Mouse (Mus musculus) kidney, adult 2 months (tissue): ENCODE measurements around the gene Pfpl. TPM values are rescaled to one million over a fixed set of nuclear protein-coding genes. Genes with fewer than 3 reads are reported as not detected.

Experiments
- DNase-seq: peaks from one replicate; pipeline ENCODE4 v3.0.0; 2021
- H3K27ac ChIP-seq: fragments of 200-500 bp; 2 replicates; pipeline ENCODE4 v1.5.1; 2012; ENCODE audit warnings: low read depth, low read length, control low read depth, inconsistent platforms; ENCODE audit not compliant: insufficient read depth
- H3K27me3 ChIP-seq: fragments of 200-500 bp; replicated peaks from 2 replicates; pipeline ENCODE4 v1.6.1; 2012; ENCODE audit warnings: mild to moderate bottlenecking, moderate library complexity, low read length, inconsistent platforms; ENCODE audit not compliant: control insufficient read depth, insufficient read depth
- H3K36me3 ChIP-seq: fragments of 200-500 bp; 2 replicates; pipeline ENCODE4 v1.6.1; 2012; ENCODE audit warnings: mild to moderate bottlenecking, moderate library complexity, low read length, inconsistent platforms; ENCODE audit not compliant: control insufficient read depth, insufficient read depth
- H3K4me1 ChIP-seq: fragments of 200-500 bp; 2 replicates; pipeline ENCODE4 v1.6.1; 2011; ENCODE audit warnings: low read length; ENCODE audit not compliant: control insufficient read depth, insufficient read depth
- H3K4me3 ChIP-seq: fragments of 200-500 bp; 2 replicates; pipeline ENCODE4 v1.5.1; 2011; ENCODE audit warnings: mild to moderate bottlenecking, low read depth, low read length, control low read depth; ENCODE audit not compliant: insufficient read depth
- CTCF ChIP-seq: fragments of 200-500 bp; conservative IDR thresholded peaks from 2 replicates; pipeline ENCODE4 v1.5.1; 2011; ENCODE audit warnings: low read depth, mild to moderate bottlenecking, control low read depth, low read length, moderate library complexity, mixed read lengths; ENCODE audit not compliant: insufficient read depth, insufficient read length
- POLR2A ChIP-seq: fragments of 200-500 bp; IDR thresholded peaks from one replicate; pipeline ENCODE4 v1.6.1; 2011; ENCODE audit warnings: low read depth, low read length, control low read depth
- WGBS: fragments of 180-500 bp; shearing (Covaris S2); methylation state at CpG from one replicate; pipeline ENCODE4 v1.1.7; 2018; 5-methylcytosine and 5-hydroxymethylcytosine counted together
- polyA plus RNA-seq: library from polyadenylated mRNA; depleted of rRNA; stranded (reverse); fragments of >200 nt; gene quantifications from 2 replicates; pipeline ENCODE4 v1.2.3, GENCODE M21; 2012

Gene Pfpl
- polyA plus RNA-seq, 1 experiment, result not detected

DNA sequence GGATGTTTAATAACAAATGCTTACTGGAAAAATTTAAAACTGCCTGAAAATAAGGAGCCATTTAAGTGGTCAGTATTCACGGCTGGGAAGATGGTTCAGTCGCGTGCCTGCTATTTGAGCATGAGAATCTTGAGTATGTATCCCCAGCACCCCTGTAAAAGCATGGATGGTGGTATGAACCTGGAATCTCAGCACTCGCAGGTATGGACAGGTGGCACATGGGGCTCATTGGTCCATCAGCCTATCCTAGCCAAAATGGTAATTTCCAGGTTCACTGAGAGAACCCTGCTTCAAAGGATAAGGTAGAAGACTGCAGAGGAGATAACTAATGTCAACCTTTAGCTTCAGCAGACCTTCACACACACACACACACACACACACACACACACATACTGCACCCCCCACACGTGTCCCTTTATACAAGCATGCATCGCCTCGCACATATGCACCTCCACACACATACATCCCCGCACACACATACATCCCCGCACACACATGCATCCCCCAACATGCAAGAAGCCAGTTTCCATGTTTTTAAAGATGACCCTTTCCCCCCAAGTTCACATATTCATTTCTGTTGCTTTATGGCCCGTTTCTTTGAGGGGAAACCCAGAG lies 37.9 kb downstream of the Pfpl start:
- Histone ChIP-seq H3K4me1 (no peaks in the 10 kb centered on the region), H3K36me3 (no peaks in the 10 kb centered on the region), H3K27me3 (no peaks in the 10 kb centered on the region), H3K27ac (no peak overlapping the region), H3K4me3 (no peak overlapping the region)
- 92% methylated on average over 10 of the region's 10 CpGs for WGBS
- no peak for DNase-seq
- TF ChIP-seq POLR2A (no peak), CTCF (no peak)

DNA sequence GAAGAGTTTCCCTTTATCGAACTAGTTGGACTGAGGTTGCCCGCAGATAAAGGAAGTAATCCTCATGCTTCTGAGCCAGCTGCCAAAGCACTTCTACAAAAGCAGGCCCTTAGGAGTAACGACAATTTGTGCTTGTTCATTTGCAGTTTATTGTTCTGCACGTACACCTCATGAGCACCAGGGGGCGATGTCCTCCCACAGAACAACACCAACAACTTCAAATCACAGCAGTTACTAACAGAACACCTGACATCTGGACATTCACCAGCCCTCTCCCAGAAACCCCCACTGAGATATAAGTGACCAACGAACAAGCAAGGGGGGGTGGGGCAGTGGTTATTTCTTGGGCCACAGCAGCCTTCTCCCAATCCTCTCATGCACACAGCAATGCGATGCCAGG lies 38.5 kb downstream of the Pfpl start:
- TF ChIP-seq POLR2A, result no peak
- peak; percentile 98 for TF ChIP-seq CTCF
- 23% methylated on average over 7 of the region's 7 CpGs for WGBS
- DNase-seq, result peak; percentile 85
- H3K4me3 ChIP-seq, result no peak overlapping the region
- H3K36me3 ChIP-seq, result no peaks in the 10 kb centered on the region
- no peaks in the 10 kb centered on the region for H3K4me1 ChIP-seq
- H3K27ac ChIP-seq, result no peak overlapping the region
- no peaks in the 10 kb centered on the region for H3K27me3 ChIP-seq

DNA sequence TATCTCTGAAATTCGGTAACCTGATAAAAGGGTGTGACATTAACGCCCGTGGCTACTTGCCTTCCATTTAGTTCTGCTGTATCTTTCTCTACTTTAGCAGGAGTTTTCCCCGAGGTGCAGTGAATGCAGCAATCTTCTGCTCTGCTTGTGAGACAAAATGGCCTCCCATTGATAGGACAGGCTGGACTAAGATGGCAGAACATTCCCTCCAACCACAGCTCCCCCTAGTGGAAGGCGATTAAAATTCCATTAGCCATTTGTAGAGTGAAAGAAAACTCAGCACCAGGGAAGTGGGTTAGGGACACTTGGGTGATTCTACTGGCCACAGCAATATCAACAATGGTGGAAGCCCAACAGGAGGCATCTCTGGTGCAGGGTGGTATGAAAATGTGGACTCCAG lies 39.7 kb downstream of the Pfpl start:
- WGBS, result 89% methylated on average over 5 of the region's 5 CpGs

DNA sequence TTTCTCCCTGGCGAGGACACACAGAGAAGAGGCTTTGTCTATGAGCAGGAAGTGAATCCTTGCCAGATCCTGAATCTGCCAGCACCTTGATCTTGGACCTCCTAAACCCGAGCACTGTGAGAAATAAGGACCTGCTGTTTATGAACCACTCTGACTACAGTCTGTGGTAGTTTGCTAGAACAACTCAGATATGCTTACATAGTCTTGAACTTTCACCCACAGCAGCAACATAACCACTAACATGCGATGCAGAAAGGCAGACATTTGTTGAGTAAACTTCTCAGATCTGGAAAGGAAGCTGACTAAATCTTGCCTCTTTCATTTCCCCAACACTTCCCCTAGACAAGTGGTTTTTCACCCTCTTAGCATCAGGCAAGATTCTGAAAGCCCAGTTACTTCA lies 44.2 kb downstream of the Pfpl start:
- Histone ChIP-seq H3K36me3 (no peaks in the 10 kb centered on the region), H3K27me3 (no peaks in the 10 kb centered on the region), H3K4me1 (peaks cover 11% of the 10 kb centered on the region), H3K4me3 (no peak overlapping the region), H3K27ac (no peak overlapping the region)
- DNase-seq, result no peak
- 42% methylated on average over 3 of the region's 3 CpGs for WGBS
- no peak for TF ChIP-seq POLR2A
- no peak for TF ChIP-seq CTCF

More for the DNA sequence above, 39.7 kb downstream of the Pfpl start:
- no peak for DNase-seq
- TF ChIP-seq POLR2A (no peak), CTCF (peak; percentile 56)
- no peaks in the 10 kb centered on the region for H3K4me1 ChIP-seq
- no peaks in the 10 kb centered on the region for H3K27me3 ChIP-seq
- H3K36me3 ChIP-seq, result no peaks in the 10 kb centered on the region
- no peak overlapping the region for H3K4me3 ChIP-seq
- no peak overlapping the region for H3K27ac ChIP-seq

DNA sequence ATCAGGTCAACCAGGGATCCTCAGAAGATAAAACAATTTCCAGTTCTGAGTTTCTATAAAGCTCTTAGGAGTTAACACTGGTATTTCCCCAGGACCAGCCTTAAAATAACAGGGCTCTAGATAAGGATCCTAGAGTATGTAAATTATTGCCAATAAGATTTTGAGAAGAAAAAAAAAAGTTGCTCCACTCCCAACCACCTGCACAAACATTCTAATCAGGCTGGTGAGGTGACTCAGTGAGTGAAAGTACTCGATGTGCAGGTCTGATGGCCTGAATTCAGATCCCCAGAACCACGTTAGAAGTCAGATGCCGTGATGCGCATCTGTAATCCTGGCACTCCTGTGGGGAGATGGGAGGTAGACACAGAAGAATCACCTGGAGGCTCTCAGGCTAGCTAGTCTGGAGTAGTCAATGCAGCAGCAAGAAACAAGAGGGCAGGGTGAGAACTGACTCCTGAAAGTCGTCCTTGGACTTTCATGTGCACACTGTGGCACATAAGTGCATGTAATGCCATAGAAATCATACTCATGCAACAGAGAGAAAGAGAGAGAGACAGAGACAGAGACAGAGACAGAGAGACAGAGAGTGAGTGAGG lies 44.8 kb downstream of the Pfpl start:
- Histone ChIP-seq H3K27me3 (no peaks in the 10 kb centered on the region), H3K4me3 (no peak overlapping the region), H3K36me3 (no peaks in the 10 kb centered on the region), H3K4me1 (peaks cover 15% of the 10 kb centered on the region), H3K27ac (no peak overlapping the region)
- 79% methylated on average over 5 of the region's 5 CpGs for WGBS
- no peak for TF ChIP-seq POLR2A
- no peak for TF ChIP-seq CTCF
- no peak for DNase-seq

DNA sequence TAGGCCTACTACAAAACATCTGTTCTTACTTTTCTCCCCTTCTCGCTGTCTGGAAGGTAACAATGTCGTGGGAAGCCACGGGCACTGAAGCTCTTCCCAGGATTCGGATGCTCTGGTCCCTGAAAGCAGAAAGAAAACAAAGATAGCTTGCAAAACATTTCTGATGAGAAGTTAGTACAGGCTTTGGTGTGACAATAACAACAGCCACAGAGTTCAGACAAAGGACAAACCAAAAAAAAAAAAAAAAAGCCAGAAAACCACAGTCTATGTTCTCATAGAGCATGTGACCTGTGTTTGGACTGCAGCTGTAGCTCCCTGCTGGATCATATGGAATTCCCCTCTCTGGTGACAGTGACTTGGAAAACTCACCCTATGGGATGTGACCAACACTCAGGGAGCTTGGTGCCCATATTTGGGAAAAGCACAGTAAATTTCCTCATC lies 45.5 kb downstream of the Pfpl start:
- Histone ChIP-seq H3K27me3 (no peaks in the 10 kb centered on the region), H3K4me1 (peaks cover 15% of the 10 kb centered on the region), H3K36me3 (no peaks in the 10 kb centered on the region), H3K4me3 (no peak overlapping the region), H3K27ac (no peak overlapping the region)
- DNase-seq, result no peak
- 77% methylated on average over 4 of the region's 4 CpGs for WGBS
- no peak for TF ChIP-seq CTCF
- no peak for TF ChIP-seq POLR2A

DNA sequence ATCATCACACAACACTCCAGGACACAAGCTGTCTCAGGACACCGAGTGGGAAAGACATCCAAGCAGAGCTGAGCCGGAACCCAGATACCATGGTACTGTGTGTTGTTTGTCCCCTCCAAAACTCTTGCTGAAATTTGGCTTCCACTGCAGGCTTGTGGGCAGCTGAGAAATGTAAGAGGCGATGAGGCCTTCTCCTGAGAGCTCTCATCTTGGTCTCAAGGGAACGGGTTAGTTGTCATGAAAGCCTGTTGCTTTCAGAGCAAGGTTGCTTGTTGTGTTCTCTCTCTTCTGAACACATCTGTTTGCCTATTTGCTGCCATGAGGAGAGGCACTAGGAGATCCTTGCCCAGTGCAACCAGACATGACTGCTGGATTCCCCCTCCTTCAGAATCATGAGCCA lies 46.2 kb downstream of the Pfpl start:
- no peak overlapping the region for H3K27ac ChIP-seq
- no peak for DNase-seq

More for the DNA sequence above, 46.2 kb downstream of the Pfpl start:
- Histone ChIP-seq H3K4me1 (peaks cover 15% of the 10 kb centered on the region), H3K4me3 (no peak overlapping the region), H3K27me3 (no peaks in the 10 kb centered on the region), H3K36me3 (no peaks in the 10 kb centered on the region)
- 93% methylated on average over 4 of the region's 4 CpGs for WGBS
- no peak for TF ChIP-seq POLR2A
- TF ChIP-seq CTCF, result no peak
